Mouse (Mus musculus) MEL-GATA-1-ER (cell line): ENCODE measurements around the gene Gcg.
A peak's percentile ranks its signal among the peaks of the same experiment; 100 is the strongest.

Experiments
- DNase-seq: peaks from one replicate; pipeline ENCODE4 v3.0.0-alpha.2; 2012; ENCODE audit warnings: low read depth; ENCODE audit errors: extremely low read depth

Gcg gene

GRCm38 (mm10) chr2:62460231-62460710 lies 23.2 kb downstream of the Gcg start:
- peak; percentile 87 for DNase-seq

GRCm38 (mm10) chr2:62459241-62460174 lies 23.9 kb downstream of the Gcg start:
- peak; percentile 28 for DNase-seq

- peak; percentile 71 for DNase-seq
These were observed 25.4 kb downstream of the Gcg start for GRCm38 (mm10) chr2:62458070-62458469.

GRCm38 (mm10) chr2:62454991-62455390 lies 28.5 kb downstream of the Gcg start:
- no peak for DNase-seq

GRCm38 (mm10) chr2:62454033-62454432 lies 29.4 kb downstream of the Gcg start:
- DNase-seq = no peak

DNA sequence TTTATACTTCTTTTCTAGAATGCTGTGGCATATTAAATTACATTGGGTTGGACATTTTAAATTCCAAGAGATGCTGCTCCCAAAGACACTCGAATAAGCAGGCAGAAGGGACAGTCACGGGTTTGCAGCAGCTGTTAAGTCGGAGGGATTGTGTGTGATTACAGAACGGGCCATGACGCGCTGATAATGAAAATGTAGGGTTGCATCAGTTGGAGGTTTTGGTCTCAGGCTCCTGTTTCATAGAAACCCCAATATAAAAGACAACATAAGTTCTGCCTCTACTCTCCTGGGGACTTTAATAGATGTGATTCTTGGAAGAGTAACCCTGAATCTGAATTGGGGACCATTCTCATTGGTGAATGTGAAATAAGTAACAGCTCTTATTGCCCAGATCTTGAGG lies 33.1 kb downstream of the Gcg start:
- DNase-seq = peak; percentile 58

- peak; percentile 43 for DNase-seq
These were observed 33.6 kb downstream of the Gcg start for GRCm38 (mm10) chr2:62449692-62450346.

DNA sequence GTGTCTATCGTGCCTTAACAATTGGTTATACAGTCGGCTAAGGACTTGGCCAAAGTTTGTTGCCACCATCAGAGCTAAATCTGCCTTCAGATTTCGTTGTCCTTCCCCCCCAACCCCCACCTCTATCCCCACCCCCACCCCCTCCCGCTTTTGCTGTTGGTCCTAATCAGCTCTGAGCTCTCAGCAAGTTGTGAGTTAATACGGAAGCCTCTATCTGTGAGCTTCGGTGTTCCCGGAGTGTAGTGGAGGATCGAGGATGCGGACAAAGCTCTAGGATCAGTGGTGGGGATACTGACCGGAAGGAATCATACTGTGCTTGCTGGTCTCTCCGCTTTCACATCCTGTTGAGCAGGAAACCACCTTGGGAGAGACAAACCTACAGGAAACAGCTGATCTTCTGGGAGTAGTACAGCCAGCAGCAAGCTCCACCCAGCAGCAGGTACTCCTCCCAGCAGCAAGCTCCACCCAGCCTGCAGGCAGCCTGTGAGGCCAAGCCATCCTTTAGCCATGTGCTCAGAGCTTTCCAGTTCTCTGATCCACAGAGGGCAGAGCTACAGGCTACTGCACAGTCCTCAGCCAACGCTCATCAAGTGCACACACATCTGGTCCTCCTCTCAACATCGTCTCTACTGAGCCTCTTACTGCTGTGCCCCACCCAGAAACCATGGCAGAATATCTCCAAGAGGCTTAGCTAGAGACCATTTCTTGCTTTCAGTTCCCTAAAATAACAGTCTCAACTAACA lies 42.5 kb downstream of the Gcg start:
- peak; percentile 92 for DNase-seq

DNA sequence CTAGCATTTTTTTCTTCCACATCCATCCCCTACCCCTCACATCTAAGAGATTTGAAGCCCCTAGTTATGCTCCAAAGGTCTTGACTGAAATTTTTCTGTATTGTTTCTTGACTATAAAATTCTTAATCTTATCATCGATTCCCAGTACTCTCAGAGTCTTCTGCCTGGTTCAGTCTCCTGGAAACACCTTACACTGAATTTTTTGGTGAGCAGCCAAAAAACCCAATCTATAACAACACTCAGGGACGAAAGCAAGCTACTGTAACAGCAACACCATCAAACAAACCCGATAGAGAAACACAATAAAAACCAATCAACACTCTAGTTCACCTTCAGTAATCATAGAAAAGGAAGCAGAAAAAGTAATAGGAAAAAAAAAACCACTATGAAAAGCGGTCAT lies 43.4 kb downstream of the Gcg start:
- no peak for DNase-seq

GRCm38 (mm10) chr2:62431245-62431795 lies 52.1 kb downstream of the Gcg start:
- no peak for DNase-seq

DNA sequence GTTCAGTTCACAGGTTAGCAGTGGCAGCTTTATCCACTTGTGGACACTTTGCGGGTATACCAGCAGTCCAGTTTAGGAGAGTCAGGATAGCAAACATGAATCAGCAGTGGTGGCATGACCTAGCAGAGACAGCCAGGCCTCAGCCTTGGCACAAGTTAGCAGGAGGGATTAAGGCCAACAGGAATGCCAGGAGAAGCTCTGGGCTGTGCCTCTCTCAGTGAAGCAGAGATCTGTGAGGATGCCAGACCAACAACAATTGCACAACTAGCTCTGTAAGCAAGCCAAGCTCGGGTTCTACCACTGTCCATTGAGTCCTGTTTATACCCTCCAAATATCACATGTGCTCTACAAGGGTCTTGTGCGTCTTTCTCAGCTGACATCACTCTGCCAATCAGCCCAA lies 57.5 kb downstream of the Gcg start:
- DNase-seq = no peak
